Mouse (Mus musculus) CD4-positive, CD25-positive, alpha-beta regulatory T cell, adult 4 months (primary cell): Measurements from ENCODE around the gene Abcg4. TPM values are rescaled to one million over a fixed set of nuclear protein-coding genes. Genes with fewer than 3 reads are reported as not detected.
A peak's percentile ranks its signal among the peaks of the same experiment; 100 is the strongest.

Experiments used
- ATAC-seq: one replicate; pipeline ENCODE4 v1.8.0; 2017
- polyA plus RNA-seq, 2 experiments: library from polyadenylated mRNA; unstranded; fragments of 100-300 nt; shearing (Covaris generic); gene quantifications; one replicate each; pipeline ENCODE4 v1.2.1; 2017

Gene Abcg4
- polyA plus RNA-seq, 2 experiments from 2014 or later = not detected

DNA sequence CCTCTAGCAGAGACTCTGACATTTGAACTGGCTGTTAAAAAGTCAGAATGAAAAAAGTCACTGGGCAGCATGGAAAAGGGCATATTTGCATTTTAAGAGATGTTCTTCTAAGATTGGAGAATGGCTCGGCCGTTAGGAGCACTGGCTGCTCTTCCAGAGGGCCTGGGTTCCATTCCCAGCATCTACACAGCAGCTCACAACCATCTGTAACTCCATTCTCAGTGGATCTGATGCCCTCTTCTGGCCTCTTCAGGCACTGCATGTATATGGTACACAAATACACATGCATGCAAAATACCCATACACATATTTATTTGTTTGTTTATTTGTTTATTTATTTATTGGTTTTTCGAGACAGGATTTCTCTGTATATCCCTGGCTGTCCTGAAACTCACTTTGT lies 19.3 kb downstream of the Abcg4 start:
- no peak for ATAC-seq

DNA sequence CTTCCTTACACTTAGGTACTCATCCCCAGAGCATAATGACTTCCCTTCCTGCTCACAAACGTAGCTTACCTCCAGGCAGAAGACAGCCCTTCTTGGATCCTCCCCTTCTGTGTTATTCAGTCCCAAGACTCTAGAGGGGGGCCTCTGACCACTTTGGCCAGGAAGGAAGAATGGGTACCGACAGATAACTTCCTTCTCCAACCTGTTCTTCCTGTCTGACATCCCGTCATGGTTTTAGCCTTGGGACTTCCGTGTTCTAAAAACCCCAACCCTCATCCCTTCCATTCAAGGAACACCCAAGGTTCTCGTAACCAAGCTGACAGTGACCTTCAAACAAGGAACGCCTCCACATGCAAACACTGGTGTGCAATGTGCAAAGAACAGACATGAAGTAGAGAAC lies 20.0 kb downstream of the Abcg4 start, which contains the start of gene Nlrx1:
Gene Nlrx1, minus strand, starts transcription at position 168 of the 400 bp plus-strand sequence.
- peak; percentile 33 for ATAC-seq

DNA sequence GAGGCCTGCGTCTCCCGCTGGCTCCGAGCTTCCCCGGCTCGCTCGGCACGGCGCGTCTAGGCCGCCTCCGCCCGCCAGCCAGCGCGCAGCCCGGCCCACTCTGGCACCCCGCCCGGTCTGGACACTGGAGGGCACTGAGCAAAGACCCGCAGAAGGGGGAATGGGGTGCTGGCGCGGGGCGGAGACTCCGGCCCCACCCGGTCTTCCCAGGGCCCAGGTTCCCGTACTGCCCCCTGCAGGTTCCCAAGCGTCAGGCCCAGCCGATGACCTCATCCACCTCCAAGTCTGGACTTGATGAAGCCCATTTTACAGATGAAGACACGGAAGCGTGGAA lies 20.4 kb downstream of the Abcg4 start:
- peak; percentile 95 for ATAC-seq

- ATAC-seq = no peak
Observed at GRCm38 (mm10) chr9:44267319-44268026, 20.9 kb downstream of the Abcg4 start.

DNA sequence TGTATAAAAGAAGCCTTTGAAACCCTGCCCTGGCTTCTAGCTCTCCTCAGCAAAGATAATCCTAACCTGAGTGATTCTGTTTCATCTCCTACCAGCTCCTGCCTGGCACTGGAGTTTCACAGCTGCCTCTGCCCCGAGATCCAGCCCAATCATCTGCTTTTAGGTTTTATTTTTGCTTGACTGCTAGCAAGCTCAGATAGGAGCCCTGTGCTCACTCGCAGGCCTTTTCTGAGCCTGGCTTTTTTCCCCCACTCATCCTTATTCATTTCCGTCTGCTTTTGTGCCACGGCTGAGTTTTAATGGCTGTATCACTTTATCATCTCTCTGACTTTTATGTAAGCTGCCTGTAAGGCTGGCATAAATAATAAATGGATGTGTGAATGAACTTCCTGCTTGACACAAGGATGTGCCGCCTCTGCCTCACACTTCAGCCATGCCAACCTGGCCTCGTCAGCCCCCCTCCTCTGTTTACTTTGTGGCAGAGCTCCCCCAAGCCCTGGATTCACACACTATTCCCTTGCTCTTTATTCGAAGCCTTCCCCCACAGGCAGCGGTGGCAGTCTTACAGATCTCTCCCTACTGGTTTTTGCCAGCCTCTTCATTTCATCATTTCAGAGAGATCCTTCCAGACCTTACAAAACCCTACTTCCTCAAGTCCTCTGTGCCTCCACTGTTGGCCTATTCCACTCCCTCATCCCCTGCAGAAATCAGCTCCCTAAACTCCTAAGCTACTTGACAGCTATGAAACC lies 21.8 kb downstream of the Abcg4 start:
- ATAC-seq = no peak

DNA sequence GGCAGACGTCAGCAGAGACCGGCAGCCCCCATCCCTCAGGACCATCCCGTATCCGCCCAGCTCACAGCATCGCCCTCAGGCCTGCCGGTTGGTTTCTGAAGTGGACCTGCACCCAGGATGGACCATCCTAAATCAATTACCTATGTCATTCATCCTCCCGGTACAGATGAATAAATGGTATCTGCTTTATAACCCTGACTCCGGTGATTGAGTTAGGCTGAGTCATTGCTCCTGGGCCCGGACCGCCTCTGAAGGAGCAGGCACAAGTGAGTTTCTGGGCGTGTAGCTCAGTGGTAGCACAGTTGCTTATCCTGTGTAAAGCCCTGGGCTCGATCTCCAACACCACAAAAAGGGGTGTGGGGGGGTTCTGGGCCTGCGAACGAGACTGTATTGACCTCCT lies 27.0 kb downstream of the Abcg4 start:
- no peak for ATAC-seq

GRCm38 (mm10) chr9:44259014-44259413 lies 29.4 kb downstream of the Abcg4 start:
- ATAC-seq = no peak

- no peak for ATAC-seq
Observed at GRCm38 (mm10) chr9:44256213-44256612, 32.2 kb downstream of the Abcg4 start.

- ATAC-seq = no peak
Observed at GRCm38 (mm10) chr9:44255136-44255521, 33.3 kb downstream of the Abcg4 start.

DNA sequence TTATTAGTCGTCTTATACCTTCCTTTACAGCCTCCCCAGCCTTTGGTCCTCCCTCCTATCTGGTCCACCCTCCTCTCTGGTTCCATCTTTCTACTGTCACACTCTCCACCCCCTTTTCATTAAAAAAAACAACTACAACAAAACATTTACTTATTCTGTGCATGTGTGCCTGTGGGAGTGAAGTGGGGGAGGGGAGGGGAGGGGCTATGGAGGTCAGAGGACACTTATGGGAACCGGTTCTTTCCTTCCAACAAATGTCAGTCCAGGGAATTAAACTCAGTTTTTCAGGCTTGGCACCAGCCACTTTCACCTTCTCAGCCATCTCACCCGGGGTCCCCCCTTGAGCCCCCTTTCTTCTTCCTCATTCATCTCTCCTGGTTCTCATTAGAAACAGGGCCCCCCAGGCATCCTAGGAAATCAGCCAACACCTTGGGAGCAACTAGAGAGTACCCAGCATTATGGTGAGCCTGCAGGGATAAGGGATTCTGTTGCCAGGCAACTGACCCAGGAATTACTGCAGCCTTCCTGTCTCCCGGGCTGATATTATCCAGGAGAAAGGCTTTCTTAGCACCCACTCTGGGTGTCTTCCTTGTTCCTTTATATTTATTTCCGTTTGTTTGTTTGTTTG lies 33.8 kb downstream of the Abcg4 start:
- ATAC-seq = no peak

- ATAC-seq = no peak
Observed at GRCm38 (mm10) chr9:44253441-44253840, 35.0 kb downstream of the Abcg4 start.

DNA sequence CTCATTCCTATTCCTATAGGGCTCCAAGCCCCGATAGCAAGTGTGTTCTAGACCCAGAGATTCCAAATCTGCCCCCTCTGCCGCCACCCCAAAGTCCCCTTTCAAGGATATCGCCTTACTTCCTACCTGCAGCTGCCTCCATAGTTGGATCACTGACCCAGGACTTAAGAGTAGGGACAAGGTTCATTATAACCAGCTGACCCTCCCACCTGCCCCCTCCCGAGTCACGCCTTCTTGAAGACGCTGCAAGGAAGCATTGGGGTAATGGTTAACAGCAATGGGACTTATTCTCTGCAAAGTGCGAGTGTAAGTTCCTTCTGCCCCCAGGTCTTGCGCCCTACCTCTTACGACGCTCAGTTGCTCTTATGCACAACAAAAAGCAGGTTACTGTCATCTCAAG lies 37.1 kb downstream of the Abcg4 start, which contains the start of gene Pdzd3:
Gene Pdzd3, minus strand, starts transcription at position 158 of the 400 bp plus-strand sequence.
- no peak for ATAC-seq

DNA sequence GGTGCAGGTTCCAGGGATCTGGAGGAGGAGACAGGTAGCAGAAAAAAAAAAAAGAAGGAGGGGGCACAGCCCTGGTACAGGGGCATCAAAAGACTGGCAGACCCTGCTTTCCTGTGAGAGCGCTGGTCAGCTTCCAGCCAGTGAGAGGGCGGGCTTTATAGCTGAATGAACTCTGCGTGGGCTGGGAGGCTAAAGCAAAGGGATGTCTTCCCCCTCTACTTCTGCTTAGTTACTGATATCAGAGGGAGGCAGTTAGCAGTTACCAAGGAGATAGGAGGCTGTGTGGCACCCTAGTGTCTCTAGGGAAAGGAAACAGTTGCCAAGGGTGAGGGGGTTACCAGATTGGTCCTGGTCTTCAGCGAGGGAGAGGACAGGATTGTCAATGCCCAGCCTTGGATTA lies 38.0 kb downstream of the Abcg4 start:
- no peak for ATAC-seq

GRCm38 (mm10) chr9:44249181-44250146 lies 39.0 kb downstream of the Abcg4 start:
- ATAC-seq = peak; percentile 41

- ATAC-seq = no peak
Observed at GRCm38 (mm10) chr9:44247907-44248306, 40.5 kb downstream of the Abcg4 start.

- ATAC-seq = no peak
Observed at GRCm38 (mm10) chr9:44243621-44244020, 44.8 kb downstream of the Abcg4 start.

DNA sequence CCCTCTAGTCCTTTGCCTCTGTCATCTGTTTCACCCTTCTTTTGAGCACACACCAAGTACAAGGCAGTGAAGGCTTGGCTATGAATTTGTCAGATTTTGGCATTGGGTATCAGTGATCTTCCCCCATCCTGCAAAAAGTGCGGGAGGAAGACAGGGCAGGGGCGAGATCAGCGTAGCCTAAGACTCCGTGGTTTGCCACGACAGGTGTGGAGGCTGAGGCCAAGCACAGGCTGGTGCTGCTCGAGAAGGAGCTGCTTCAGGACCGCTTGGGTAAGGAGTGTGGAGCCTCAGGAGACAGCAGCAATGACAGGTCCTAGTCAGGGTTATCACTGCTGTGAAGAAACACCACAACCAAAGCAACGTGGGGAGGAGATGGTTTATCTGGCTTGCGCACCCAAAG lies 47.0 kb downstream of the Abcg4 start:
- no peak for ATAC-seq

DNA sequence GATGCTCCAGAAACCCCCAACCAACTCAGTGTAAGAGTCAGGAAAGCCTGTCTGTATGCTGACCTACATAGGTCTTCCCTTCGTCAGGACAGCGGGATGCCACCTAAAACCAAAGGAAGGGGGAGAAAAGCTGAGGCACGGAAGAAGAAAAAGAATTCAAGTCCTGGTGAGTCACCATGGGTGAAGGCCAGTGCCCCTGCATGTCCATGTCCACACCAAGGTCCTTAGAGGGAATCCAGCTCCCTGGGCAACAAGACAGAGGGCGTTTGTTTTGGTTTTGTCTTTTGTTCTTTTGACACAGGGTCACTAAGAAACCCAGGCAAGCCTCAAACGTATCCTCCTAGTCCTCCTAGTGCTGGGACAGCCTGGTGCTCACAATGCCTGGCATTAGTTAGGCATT lies 47.5 kb downstream of the Abcg4 start:
- no peak for ATAC-seq

DNA sequence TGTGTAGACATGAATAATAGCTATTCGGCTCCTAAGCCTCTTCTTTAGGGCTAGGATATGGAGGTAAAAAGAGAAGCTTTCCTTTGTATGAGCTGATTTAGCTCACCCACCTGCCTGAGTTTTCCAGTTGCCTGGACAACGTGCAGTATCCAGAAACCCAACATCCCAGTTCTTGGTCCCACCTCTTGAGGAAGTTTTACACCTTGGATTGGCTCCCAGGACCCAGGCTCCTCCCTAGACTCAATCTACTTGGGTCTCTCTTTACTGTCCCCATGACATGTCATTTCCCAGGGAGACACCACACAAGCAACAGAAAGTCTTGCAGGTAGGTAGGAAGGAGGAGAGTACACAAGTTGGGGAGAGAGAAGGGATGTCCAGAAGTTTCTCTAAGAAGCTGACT lies 48.0 kb downstream of the Abcg4 start, which contains the start of gene Ccdc153:
Gene Ccdc153, plus strand, starts transcription at position 278 of the 400 bp plus-strand sequence.
- no peak for ATAC-seq

- ATAC-seq = peak; percentile 37
Observed at GRCm38 (mm10) chr9:44239447-44239846, 49.0 kb downstream of the Abcg4 start.

GRCm38 (mm10) chr9:44238501-44239190 lies 49.8 kb downstream of the Abcg4 start:
- ATAC-seq = peak; percentile 59

DNA sequence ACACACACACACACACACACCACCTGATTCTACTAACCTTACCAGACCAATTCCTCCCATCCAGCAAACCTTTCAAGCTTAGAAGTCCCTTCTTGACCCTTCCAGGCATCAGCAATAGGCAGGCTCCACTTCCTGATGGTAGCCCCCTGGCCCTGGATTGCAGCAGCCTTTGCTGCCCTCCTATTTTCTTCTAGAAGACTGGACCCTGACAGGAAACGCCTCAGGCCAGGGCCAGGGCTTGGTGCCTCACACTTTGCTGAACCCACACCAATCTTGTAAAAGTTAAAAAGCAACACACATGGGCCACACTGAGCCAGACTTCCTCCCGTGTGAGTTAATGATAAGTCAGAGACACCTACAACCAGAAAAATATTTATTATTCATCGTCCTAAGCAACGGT lies 51.3 kb downstream of the Abcg4 start:
- no peak for ATAC-seq
